Mouse (Mus musculus): ENCODE results near the gene Slc26a1. TPM values are rescaled to one million over a fixed set of nuclear protein-coding genes. Genes with fewer than 3 reads are reported as not detected.
"Not testable (repeated sequence)": the region's sequence is repeated elsewhere in the genome, so short reads cannot be mapped to it uniquely, and the experiment has no call there.

Slc26a1 gene
- polyA plus RNA-seq, 1 experiment from 2014 or later = 0.50 TPM

DNA sequence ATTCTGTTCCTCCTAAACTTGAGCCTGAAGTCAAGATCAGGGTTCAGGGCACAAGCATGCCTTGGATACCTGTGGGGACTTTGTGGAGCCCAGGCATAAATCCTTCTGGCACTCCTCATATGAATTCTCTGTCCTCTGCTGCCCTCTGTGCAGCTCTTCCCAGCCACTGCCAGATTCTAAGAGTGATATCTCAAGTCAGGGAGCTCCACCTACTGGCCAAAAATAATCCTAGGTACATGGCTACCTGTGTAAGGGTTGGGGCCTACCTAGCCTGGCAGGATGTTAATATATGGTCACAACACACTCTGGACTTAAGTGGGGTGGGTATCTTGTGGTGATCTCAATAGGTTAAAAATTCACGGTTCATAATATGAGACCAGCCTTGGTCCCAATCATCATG, 23.5 kb downstream of the Slc26a1 start:
- no peaks in the 10 kb centered on the region for H3K4me1 ChIP-seq
- 67% methylated on average over 1 of the region's 1 CpGs for WGBS
- H3K36me3 ChIP-seq = peaks cover 66% of the 10 kb centered on the region
- no peaks in the 10 kb centered on the region for H3K9me3 ChIP-seq
- no peak overlapping the region for H3K27ac ChIP-seq
- H3K27me3 ChIP-seq = no peaks in the 10 kb centered on the region
- no peak overlapping the region for H3K9ac ChIP-seq
- ATAC-seq (ENCODE audit: borderline replicate concordance, extremely low read depth, low FRiP score, low TSS enrichment) = peak; percentile 44; the same call in 1 of the 2 replicates
- H3K4me3 ChIP-seq = no peak overlapping the region
- H3K4me2 ChIP-seq = no peak overlapping the region

DNA sequence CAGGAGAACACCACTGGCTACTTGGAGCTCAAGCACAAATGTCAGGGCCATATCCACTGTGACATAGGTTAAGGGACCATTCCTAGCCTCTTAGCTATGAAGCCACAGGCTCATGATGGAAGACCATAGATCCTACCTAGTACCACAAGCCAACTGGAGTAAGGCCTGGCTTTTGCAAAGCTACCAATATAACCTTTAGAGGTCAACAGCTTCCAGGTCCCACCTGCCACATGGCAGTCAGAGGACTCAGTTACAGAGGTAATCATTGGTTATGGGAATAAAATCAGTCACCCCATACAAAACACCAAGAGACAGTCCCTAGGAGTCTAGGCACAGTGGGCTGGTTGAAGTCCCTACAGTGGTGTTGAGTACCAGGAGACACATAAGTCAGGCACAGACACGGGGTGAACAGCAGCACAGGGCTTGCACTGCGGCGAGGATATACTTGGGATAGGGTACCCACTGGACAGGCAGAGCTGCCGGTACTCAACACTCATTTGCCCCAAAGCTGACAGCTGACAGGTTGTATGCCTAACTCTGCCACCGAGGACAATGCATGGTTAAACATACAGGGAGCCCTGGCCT, 24.1 kb downstream of the Slc26a1 start:
- no peak overlapping the region for H3K4me3 ChIP-seq
- WGBS = 80% methylated on average over 5 of the region's 5 CpGs
- H3K4me1 ChIP-seq = no peaks in the 10 kb centered on the region
- H3K27ac ChIP-seq = no peak overlapping the region
- H3K27me3 ChIP-seq = no peaks in the 10 kb centered on the region
- no peak for ATAC-seq (ENCODE audit: borderline replicate concordance, extremely low read depth, low FRiP score, low TSS enrichment)
- peaks cover 67% of the 10 kb centered on the region for H3K36me3 ChIP-seq
- no peak overlapping the region for H3K9ac ChIP-seq
- no peaks in the 10 kb centered on the region for H3K9me3 ChIP-seq
- H3K4me2 ChIP-seq = no peak overlapping the region

DNA sequence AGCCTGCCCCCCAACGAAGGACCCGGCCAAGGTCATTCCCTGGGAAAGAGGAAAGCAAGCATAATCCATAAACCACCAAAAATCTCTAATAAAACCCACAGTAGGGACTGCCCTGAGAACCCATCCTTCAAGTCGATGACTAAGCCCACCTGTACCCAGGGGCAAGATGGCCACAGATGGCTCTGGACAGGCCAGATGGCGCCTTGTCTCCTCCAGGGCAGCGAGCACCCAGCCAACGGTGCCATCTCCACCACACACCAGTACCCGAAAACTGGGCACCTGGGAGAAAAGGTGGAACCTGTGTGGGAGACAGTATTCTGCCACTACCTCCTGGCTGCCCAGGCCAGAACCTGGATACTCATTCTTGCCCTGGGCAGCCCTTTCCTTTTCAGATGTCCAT, 25.0 kb downstream of the Slc26a1 start:
- H3K9me3 ChIP-seq = no peaks in the 10 kb centered on the region
- ATAC-seq (ENCODE audit: borderline replicate concordance, extremely low read depth, low FRiP score, low TSS enrichment) = no peak

DNA sequence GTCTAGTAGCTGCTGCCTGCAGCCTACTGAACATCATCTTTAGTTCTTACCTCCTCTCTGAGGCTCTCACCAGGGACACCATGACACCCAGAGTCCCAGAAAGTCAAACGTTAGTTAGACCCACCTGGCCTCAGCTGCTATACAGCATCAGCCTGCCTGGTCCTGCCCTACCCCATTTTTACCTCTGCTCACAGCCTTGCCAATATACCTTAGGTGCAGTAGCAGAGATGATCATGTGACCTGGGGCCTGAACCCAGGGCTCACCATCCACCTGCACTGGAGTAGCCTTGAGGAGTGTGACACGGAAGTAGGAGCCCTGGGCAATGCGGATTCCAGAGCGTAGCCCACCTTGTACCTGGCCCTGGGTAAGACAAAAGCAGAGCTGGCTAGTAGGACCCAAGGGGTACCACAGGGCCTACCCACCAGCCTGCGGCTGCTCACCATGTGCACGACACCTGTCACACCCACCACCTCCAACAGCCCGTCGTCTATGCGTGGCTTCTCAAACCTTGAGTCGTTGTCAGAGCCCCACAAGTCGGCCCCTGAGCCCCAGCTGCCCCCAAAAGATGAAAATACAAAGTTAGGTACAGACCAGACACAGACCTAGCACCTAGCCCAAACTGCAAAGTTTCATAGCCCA, 26.3 kb downstream of the Slc26a1 start:
- Histone ChIP-seq H3K9me3 (no peaks in the 10 kb centered on the region), H3K27ac (no peak overlapping the region), H3K9ac (no peak overlapping the region), H3K4me1 (no peaks in the 10 kb centered on the region), H3K4me3 (no peak overlapping the region), H3K36me3 (peaks cover 66% of the 10 kb centered on the region), H3K27me3 (no peaks in the 10 kb centered on the region), H3K4me2 (no peak overlapping the region)
- ATAC-seq (ENCODE audit: borderline replicate concordance, extremely low read depth, low FRiP score, low TSS enrichment) = no peak
- WGBS = 89% methylated on average over 11 of the region's 11 CpGs

More for the DNA sequence above, 25.0 kb downstream of the Slc26a1 start:
- H3K27ac ChIP-seq = no peak overlapping the region
- H3K4me2 ChIP-seq = no peak overlapping the region
- peaks cover 69% of the 10 kb centered on the region for H3K36me3 ChIP-seq
- no peak overlapping the region for H3K4me3 ChIP-seq
- H3K27me3 ChIP-seq = no peaks in the 10 kb centered on the region
- H3K4me1 ChIP-seq = no peaks in the 10 kb centered on the region
- WGBS = 85% methylated on average over 7 of the region's 7 CpGs
- H3K9ac ChIP-seq = no peak overlapping the region

DNA sequence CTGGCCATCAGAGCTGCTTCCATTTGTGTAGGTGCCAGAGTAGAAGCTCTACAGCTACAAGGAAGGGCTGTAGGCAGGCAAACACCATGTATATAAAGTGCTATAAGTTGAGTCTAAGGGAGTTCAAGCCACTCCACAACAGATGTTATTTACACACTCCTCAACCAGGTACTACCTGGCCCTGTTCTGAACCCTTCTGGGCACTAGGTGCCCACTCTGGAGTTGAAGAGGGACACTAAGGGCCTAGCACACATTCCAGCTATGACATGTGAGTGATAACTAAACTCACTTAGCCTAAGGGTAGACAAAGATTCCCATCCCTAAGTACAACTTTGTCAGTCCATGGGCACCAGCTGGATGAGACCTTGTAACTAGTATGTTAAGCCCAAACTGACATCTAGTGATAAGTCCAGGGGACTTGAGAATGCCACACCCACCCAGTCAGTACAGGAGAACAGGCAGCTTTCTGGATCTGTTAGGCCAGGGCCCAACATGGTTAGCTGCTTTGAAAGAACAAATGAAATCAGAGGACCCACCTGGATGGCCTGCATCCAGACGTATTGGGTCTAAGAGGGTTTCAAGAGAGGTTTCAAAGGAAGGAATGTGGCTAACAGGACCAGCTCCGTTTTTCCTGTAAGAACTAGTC, 27.4 kb downstream of the Slc26a1 start:
- Histone ChIP-seq H3K9me3 (no peaks in the 10 kb centered on the region), H3K4me1 (no peaks in the 10 kb centered on the region), H3K36me3 (peaks cover 60% of the 10 kb centered on the region), H3K4me2 (no peak overlapping the region), H3K27ac (no peak overlapping the region), H3K9ac (no peak overlapping the region), H3K4me3 (no peak overlapping the region), H3K27me3 (no peaks in the 10 kb centered on the region)
- WGBS = 77% methylated on average over 2 of the region's 2 CpGs
- ATAC-seq (ENCODE audit: borderline replicate concordance, extremely low read depth, low FRiP score, low TSS enrichment) = no peak

DNA sequence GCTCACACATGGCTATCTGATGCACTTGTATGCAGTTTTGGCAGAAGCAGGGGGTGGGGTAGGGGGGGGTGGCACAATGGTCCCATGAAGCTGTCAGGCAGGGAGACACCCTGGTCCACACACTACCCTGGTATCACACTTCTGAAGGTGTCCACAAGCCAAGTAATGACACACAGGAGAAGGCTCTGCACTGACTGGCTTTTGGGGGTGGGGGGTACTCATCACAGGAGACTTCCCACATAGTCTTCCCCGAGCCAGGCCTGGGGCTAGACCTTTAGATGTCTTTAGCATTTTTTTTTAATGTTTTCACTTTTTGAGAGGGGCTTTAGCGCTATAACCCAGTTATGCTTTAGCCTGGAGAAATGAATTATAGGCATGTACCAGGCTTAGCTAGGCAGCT, 28.1 kb downstream of the Slc26a1 start:
- Histone ChIP-seq H3K27me3 (no peaks in the 10 kb centered on the region), H3K36me3 (peaks cover 62% of the 10 kb centered on the region), H3K9me3 (no peaks in the 10 kb centered on the region), H3K4me1 (no peaks in the 10 kb centered on the region), H3K27ac (no peak overlapping the region), H3K4me3 (no peak overlapping the region), H3K9ac (no peak overlapping the region), H3K4me2 (no peak overlapping the region)
- ATAC-seq (ENCODE audit: borderline replicate concordance, extremely low read depth, low FRiP score, low TSS enrichment) = no peak
- 90% methylated on average over 2 of the region's 2 CpGs for WGBS

DNA sequence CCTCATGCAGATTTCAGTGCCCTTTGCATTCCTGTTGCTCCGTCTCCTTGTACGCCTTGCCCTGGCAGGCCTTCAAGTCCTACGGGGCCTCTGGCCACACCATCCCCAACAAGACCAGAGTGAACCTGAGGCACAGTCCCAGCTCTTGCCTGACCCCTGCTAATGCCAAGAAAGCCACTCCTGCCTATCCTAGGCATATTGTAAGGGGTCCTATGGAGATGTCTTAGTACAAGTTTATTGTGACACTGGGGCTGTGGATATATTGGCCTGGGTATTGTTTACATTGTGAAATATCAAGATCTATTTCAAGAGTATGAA, 29.1 kb downstream of the Slc26a1 start:
- no peaks in the 10 kb centered on the region for H3K9me3 ChIP-seq
- H3K27ac ChIP-seq = no peak overlapping the region
- H3K9ac ChIP-seq = no peak overlapping the region
- H3K4me3 ChIP-seq = no peak overlapping the region
- no peaks in the 10 kb centered on the region for H3K4me1 ChIP-seq
- no peak overlapping the region for H3K4me2 ChIP-seq
- WGBS = 87% methylated on average over 3 of the region's 3 CpGs
- peaks cover 58% of the 10 kb centered on the region for H3K36me3 ChIP-seq
- ATAC-seq (ENCODE audit: borderline replicate concordance, extremely low read depth, low FRiP score, low TSS enrichment) = no peak
- no peaks in the 10 kb centered on the region for H3K27me3 ChIP-seq

DNA sequence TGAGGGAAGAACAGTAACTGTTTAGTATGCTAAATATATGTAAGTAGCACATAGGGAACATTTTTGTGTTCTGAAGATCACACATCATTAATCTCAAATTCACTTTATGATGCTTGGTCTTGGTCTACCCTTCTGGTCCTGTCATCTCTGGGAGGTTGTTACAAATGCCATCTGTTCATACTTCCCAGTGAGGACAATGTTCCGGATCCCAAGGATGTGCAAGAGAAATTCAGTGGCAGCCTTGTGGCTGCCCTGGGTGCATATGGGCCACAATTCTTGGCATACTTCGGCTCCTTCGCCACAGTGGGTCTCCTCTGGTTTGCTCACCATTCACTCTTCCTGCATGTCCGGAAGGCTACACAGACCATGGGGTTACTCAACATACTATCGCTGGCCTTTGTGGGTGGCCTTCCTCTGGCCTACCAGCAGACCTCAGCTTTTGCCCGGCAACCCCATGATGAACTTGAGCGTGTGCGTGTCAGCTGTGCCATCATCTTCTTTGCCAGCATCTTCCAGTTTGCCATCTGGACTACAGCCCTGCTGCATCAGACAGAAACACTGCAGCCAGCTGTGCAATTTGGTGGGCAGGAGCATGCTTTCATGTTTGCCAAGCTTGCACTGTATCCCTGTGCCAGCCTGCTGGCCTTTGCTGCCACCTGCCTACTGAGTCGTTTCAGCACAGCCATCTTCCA, 29.6 kb downstream of the Slc26a1 start:
- H3K4me1 ChIP-seq = no peaks in the 10 kb centered on the region
- no peaks in the 10 kb centered on the region for H3K9me3 ChIP-seq
- peaks cover 55% of the 10 kb centered on the region for H3K36me3 ChIP-seq
- no peak overlapping the region for H3K27ac ChIP-seq
- H3K9ac ChIP-seq = no peak overlapping the region
- H3K27me3 ChIP-seq = no peaks in the 10 kb centered on the region
- H3K4me3 ChIP-seq = no peak overlapping the region
- H3K4me2 ChIP-seq = no peak overlapping the region
- ATAC-seq (ENCODE audit: borderline replicate concordance, extremely low read depth, low FRiP score, low TSS enrichment) = no peak
- WGBS = 82% methylated on average over 9 of the region's 9 CpGs

DNA sequence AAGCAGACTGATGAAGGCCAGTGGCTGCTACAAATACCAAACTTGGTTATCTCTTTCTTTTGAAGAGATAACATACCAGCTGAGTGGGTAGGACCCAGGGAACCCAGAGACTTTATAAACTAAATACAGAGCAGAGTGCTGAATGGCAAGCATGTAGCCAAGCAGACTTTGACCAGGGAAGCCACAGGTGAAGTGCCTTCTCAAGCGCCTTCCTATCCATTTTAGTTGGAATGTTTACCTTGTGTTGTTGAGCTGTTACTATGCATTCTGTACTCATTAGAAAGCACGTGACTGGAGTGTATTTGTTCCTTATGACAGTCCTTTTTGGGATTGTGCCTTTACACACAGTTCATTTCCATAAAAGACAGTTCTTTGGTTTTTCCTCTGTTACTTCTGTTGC, 31.7 kb downstream of the Slc26a1 start:
- H3K4me1 ChIP-seq = no peaks in the 10 kb centered on the region
- no peak overlapping the region for H3K4me3 ChIP-seq
- H3K36me3 ChIP-seq = peaks cover 40% of the 10 kb centered on the region
- H3K4me2 ChIP-seq = no peak overlapping the region
- H3K27me3 ChIP-seq = no peaks in the 10 kb centered on the region
- no peak overlapping the region for H3K9ac ChIP-seq
- no peak for ATAC-seq (ENCODE audit: borderline replicate concordance, extremely low read depth, low FRiP score, low TSS enrichment)
- H3K27ac ChIP-seq = no peak overlapping the region
- WGBS = 62% methylated on average over 2 of the region's 2 CpGs
- no peaks in the 10 kb centered on the region for H3K9me3 ChIP-seq

DNA sequence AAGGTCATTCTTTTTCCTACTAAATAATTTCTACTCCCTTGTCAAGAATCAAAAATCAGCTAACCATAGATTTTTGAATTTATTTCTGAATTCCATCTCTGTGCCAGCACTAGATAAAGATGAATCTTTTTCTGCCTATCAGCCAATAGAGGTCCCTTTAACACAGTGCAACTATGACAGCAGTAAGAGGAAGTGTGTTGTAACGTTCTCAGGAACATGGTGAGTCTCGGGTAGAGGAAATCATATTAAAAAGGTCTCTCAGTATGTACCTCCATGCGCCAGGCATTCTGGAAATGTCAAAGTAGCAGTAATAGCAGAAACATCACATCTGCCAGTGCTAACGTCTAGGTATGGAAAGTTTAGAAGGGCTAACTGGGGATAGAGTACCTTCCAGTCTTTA, 39.2 kb downstream of the Slc26a1 start:
- no peak overlapping the region for H3K9ac ChIP-seq
- no peaks in the 10 kb centered on the region for H3K36me3 ChIP-seq
- H3K9me3 ChIP-seq = no peaks in the 10 kb centered on the region
- no peak overlapping the region for H3K4me2 ChIP-seq
- H3K27ac ChIP-seq = no peak overlapping the region
- no peaks in the 10 kb centered on the region for H3K4me1 ChIP-seq
- no peak for ATAC-seq (ENCODE audit: borderline replicate concordance, extremely low read depth, low FRiP score, low TSS enrichment)
- WGBS = 65% methylated on average over 4 of the region's 4 CpGs
- no peaks in the 10 kb centered on the region for H3K27me3 ChIP-seq
- H3K4me3 ChIP-seq = no peak overlapping the region

DNA sequence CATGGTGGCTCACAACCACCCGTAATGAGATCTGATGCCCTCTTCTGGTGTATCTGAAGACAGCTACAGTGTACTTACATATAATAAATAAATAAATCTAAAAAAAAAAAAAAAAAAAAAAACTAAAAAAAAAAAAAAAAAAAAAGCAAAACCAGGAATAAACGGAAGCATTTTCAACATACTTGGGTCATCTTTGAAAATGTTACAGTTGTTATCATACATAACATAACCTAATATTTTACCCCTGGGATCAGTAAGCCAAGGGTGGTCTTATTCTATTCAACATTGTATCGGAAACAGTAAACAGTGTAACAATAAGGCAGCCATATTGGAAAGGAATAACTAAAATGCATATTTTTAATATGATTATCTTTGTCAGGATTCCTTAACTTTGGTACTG, 41.3 kb downstream of the Slc26a1 start:
- H3K36me3 ChIP-seq; H3K9me3 ChIP-seq; H3K9ac ChIP-seq; H3K27me3 ChIP-seq; H3K27ac ChIP-seq; H3K4me1 ChIP-seq; H3K4me3 ChIP-seq; H3K4me2 ChIP-seq; ATAC-seq (ENCODE audit: borderline replicate concordance, extremely low read depth, low FRiP score, low TSS enrichment): not testable (repeated sequence)
- 89% methylated on average over 2 of the region's 3 CpGs for WGBS

DNA sequence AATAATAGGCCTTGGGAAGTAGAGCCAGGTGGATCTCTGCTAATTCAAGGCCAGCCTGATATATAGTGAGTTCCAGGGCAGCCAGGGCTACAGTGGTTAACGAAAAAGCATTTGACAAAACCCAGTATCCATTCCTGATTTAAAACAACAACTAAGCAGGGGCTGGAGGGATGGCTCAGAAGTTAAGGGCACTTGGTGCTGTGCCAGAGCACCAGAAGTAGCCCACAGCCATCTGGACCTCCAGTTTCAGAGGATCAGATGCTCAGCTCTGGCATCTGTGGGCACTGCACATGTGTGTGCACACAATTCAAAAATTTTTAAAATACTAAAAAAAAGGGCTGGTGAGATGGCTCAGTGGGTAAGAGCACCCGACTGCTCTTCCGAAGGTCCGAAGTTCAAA, 41.7 kb downstream of the Slc26a1 start:
- Histone ChIP-seq H3K4me2 (no peak overlapping the region), H3K9ac (no peak overlapping the region), H3K27ac (no peak overlapping the region), H3K36me3 (no peaks in the 10 kb centered on the region), H3K4me1 (peaks cover 8% of the 10 kb centered on the region), H3K9me3 (no peaks in the 10 kb centered on the region), H3K27me3 (no peaks in the 10 kb centered on the region), H3K4me3 (no peak overlapping the region)
- ATAC-seq (ENCODE audit: borderline replicate concordance, extremely low read depth, low FRiP score, low TSS enrichment) = no peak
- 89% methylated on average over 4 of the region's 4 CpGs for WGBS
